Mouse (Mus musculus) myocyte (in vitro differentiated cells): ENCODE results near the gene Pld1. TPM values are rescaled to one million over a fixed set of nuclear protein-coding genes. Genes with fewer than 3 reads are reported as not detected.

ENCODE experiments used
- H3K27me3 ChIP-seq: one replicate; pipeline ENCODE4 v1.6.1; 2011; ENCODE audit not compliant: control insufficient read depth, insufficient read depth, insufficient read length
- H3K36me3 ChIP-seq: one replicate; pipeline ENCODE4 v1.6.1; 2011; ENCODE audit not compliant: control insufficient read depth, insufficient read depth
- H3K4me2 ChIP-seq: one replicate; pipeline ENCODE4 v1.6.1; 2011; ENCODE audit warnings: low read depth, control low read depth
- H3K4me3 ChIP-seq: one replicate; pipeline ENCODE4 v1.5.1; 2011; ENCODE audit warnings: mild to moderate bottlenecking, control low read depth, moderate library complexity
- H3K79me2 ChIP-seq: one replicate; pipeline ENCODE4 v1.6.1; 2011; ENCODE audit not compliant: control insufficient read depth, insufficient read depth
- H3ac ChIP-seq: one replicate; pipeline ENCODE4 v1.6.1; 2011; ENCODE audit not compliant: control insufficient read depth, insufficient read length
- CEBPB ChIP-seq: IDR thresholded peaks from 2 replicates; pipeline ENCODE4 v1.6.1; 2011; ENCODE audit warnings: mild to moderate bottlenecking, moderate library complexity; ENCODE audit not compliant: poor library complexity, insufficient read depth, severe bottlenecking
- E2F4 ChIP-seq: IDR thresholded peaks from one replicate; pipeline ENCODE4 v1.6.1; 2011; ENCODE audit warnings: mild to moderate bottlenecking, control low read depth, moderate library complexity; ENCODE audit not compliant: insufficient read depth
- MAX ChIP-seq: IDR thresholded peaks from one replicate; pipeline ENCODE4 v1.6.1; 2011; ENCODE audit warnings: low read depth, mild to moderate bottlenecking, control low read depth
- MYOD1 ChIP-seq, 3 experiments: IDR thresholded peaks; one replicate each; pipeline ENCODE4 v1.6.1; 2011; ENCODE audit warnings: control low read depth in 2 of 3, low read depth in 2 of 3, mild to moderate bottlenecking in 2 of 3, moderate library complexity in 1 of 3; ENCODE audit not compliant: insufficient read length in 2 of 3, control insufficient read depth in 1 of 3
- MYOG ChIP-seq, 3 experiments: IDR thresholded peaks; one replicate each; pipeline ENCODE4 v1.6.1; 2011; ENCODE audit warnings: control low read depth in 2 of 3, low read depth in 2 of 3, mild to moderate bottlenecking in 2 of 3; ENCODE audit not compliant: insufficient read length in 2 of 3, control insufficient read depth in 1 of 3, insufficient read depth in 1 of 3
- POLR2A ChIP-seq: IDR thresholded peaks from one replicate; pipeline ENCODE4 v1.6.1; 2011; ENCODE audit warnings: low read depth, mild to moderate bottlenecking, control low read depth, moderate library complexity; ENCODE audit not compliant: insufficient read length
- POLR2AphosphoS2 ChIP-seq: IDR thresholded peaks from one replicate; pipeline ENCODE4 v1.6.1; 2011; ENCODE audit warnings: low read depth, control low read depth; ENCODE audit not compliant: insufficient read length
- REST ChIP-seq: IDR thresholded peaks from one replicate; pipeline ENCODE4 v1.6.1; 2011; ENCODE audit warnings: mild to moderate bottlenecking, control low read depth, moderate library complexity; ENCODE audit not compliant: insufficient read depth, insufficient read length
- SRF ChIP-seq: IDR thresholded peaks from one replicate; pipeline ENCODE4 v1.6.1; 2011; ENCODE audit warnings: low read depth; ENCODE audit not compliant: control insufficient read depth, insufficient read length
- TCF12 ChIP-seq: IDR thresholded peaks from one replicate; pipeline ENCODE4 v1.6.1; 2011; ENCODE audit warnings: mild to moderate bottlenecking, control low read depth; ENCODE audit not compliant: poor library complexity, insufficient read depth, severe bottlenecking
- TCF3 ChIP-seq: IDR thresholded peaks from one replicate; pipeline ENCODE4 v1.6.1; 2011; ENCODE audit warnings: low read depth, control low read depth; ENCODE audit not compliant: insufficient read length
- USF1 ChIP-seq: IDR thresholded peaks from one replicate; pipeline ENCODE4 v1.6.1; 2011; ENCODE audit warnings: low read depth, mild to moderate bottlenecking, control low read depth, moderate library complexity
- polyA plus RNA-seq: library from polyadenylated mRNA; unstranded; fragments of >200 nt; fragmentation: generic; extraction: Trizol; gene quantifications from one replicate; pipeline ENCODE4 v1.2.1, GENCODE M21; 2012; ENCODE audit warnings: missing spikeins

Gene Pld1
- polyA plus RNA-seq, 1 experiment = 6.5 TPM

GRCm38 (mm10) chr3:27959221-27959620 is 20.7 kb downstream of the Pld1 start:
- Histone ChIP-seq H3ac (no peak overlapping the region), H3K4me3 (no peak overlapping the region), H3K27me3 (no peaks in the 10 kb centered on the region), H3K36me3 (peaks cover 6% of the 10 kb centered on the region), H3K4me2 (no peak overlapping the region), H3K79me2 (no peaks in the 10 kb centered on the region)
- TF ChIP-seq CEBPB (no peak), MYOG (IDR thresholded peaks at IDR 0.05; ENCODE audit: control insufficient read depth in 1 of 3, insufficient read depth in 1 of 3, insufficient read length in 2 of 3, low read depth in 2 of 3) (no peak), TCF3 (no peak), MYOD1 (IDR thresholded peaks at IDR 0.05; ENCODE audit: control insufficient read depth in 1 of 3, insufficient read length in 2 of 3, low read depth in 2 of 3) (no peak), MAX (no peak), REST (no peak), USF1 (no peak), E2F4 (no peak), POLR2AphosphoS2 (no peak), SRF (no peak), TCF12 (no peak), POLR2A (no peak)

GRCm38 (mm10) chr3:27961162-27961561 is 22.7 kb downstream of the Pld1 start:
- Histone ChIP-seq H3ac (no peak overlapping the region), H3K4me2 (no peak overlapping the region), H3K4me3 (no peak overlapping the region), H3K36me3 (peaks cover 3% of the 10 kb centered on the region), H3K79me2 (no peaks in the 10 kb centered on the region), H3K27me3 (no peaks in the 10 kb centered on the region)
- TF ChIP-seq E2F4 = no peak
- TF ChIP-seq POLR2AphosphoS2 = no peak
- TF ChIP-seq SRF = no peak
- TF ChIP-seq MYOD1 (IDR thresholded peaks at IDR 0.05; ENCODE audit: control insufficient read depth in 1 of 3, insufficient read length in 2 of 3, low read depth in 2 of 3) = no peak
- TF ChIP-seq USF1 = no peak
- no peak for TF ChIP-seq MAX
- no peak for TF ChIP-seq POLR2A
- TF ChIP-seq TCF3 = no peak
- no peak for TF ChIP-seq TCF12
- TF ChIP-seq MYOG (IDR thresholded peaks at IDR 0.05; ENCODE audit: control insufficient read depth in 1 of 3, insufficient read depth in 1 of 3, insufficient read length in 2 of 3, low read depth in 2 of 3) = no peak
- no peak for TF ChIP-seq REST
- TF ChIP-seq CEBPB = no peak

GRCm38 (mm10) chr3:27963795-27964201 is 25.3 kb downstream of the Pld1 start:
- Histone ChIP-seq H3K79me2 (no peaks in the 10 kb centered on the region), H3K4me2 (no peak overlapping the region), H3K27me3 (no peaks in the 10 kb centered on the region), H3K36me3 (no peaks in the 10 kb centered on the region), H3ac (no peak overlapping the region), H3K4me3 (no peak overlapping the region)
- TF ChIP-seq SRF = no peak
- TF ChIP-seq MAX = no peak
- TF ChIP-seq REST = no peak
- TF ChIP-seq MYOD1 (IDR thresholded peaks at IDR 0.05; ENCODE audit: control insufficient read depth in 1 of 3, insufficient read length in 2 of 3, low read depth in 2 of 3) = no peak
- no peak for TF ChIP-seq TCF12
- no peak for TF ChIP-seq USF1
- no peak for TF ChIP-seq TCF3
- TF ChIP-seq POLR2AphosphoS2 = no peak
- no peak for TF ChIP-seq POLR2A
- TF ChIP-seq E2F4 = no peak
- no peak for TF ChIP-seq MYOG (IDR thresholded peaks at IDR 0.05; ENCODE audit: control insufficient read depth in 1 of 3, insufficient read depth in 1 of 3, insufficient read length in 2 of 3, low read depth in 2 of 3)
- TF ChIP-seq CEBPB = no peak

GRCm38 (mm10) chr3:27968671-27969070 is 30.2 kb downstream of the Pld1 start:
- TF ChIP-seq USF1 (no peak), SRF (no peak), POLR2AphosphoS2 (no peak)
- Histone ChIP-seq H3ac (no peak overlapping the region), H3K79me2 (no peaks in the 10 kb centered on the region), H3K4me3 (no peak overlapping the region), H3K4me2 (no peak overlapping the region), H3K27me3 (no peaks in the 10 kb centered on the region), H3K36me3 (no peaks in the 10 kb centered on the region)

GRCm38 (mm10) chr3:27973936-27974335 is 35.4 kb downstream of the Pld1 start:
- Histone ChIP-seq H3K79me2 (no peaks in the 10 kb centered on the region), H3K27me3 (no peaks in the 10 kb centered on the region), H3K4me3 (no peak overlapping the region), H3ac (no peak overlapping the region), H3K36me3 (no peaks in the 10 kb centered on the region), H3K4me2 (no peak overlapping the region)
- no peak for TF ChIP-seq POLR2A
- TF ChIP-seq MYOD1 (IDR thresholded peaks at IDR 0.05; ENCODE audit: control insufficient read depth in 1 of 3, insufficient read length in 2 of 3, low read depth in 2 of 3) = no peak
- no peak for TF ChIP-seq USF1
- no peak for TF ChIP-seq REST
- TF ChIP-seq MYOG (IDR thresholded peaks at IDR 0.05; ENCODE audit: control insufficient read depth in 1 of 3, insufficient read depth in 1 of 3, insufficient read length in 2 of 3, low read depth in 2 of 3) = no peak
- TF ChIP-seq SRF = no peak
- no peak for TF ChIP-seq TCF3
- no peak for TF ChIP-seq E2F4
- TF ChIP-seq POLR2AphosphoS2 = no peak
- TF ChIP-seq TCF12 = no peak
- no peak for TF ChIP-seq MAX
- TF ChIP-seq CEBPB = no peak
